8 mouse cellular contexts compared by ENCODE assay signal in genomic region chr14:34362726-34363445, GRCm38 (mm10). TPM values are rescaled to one million over a fixed set of nuclear protein-coding genes. Genes with fewer than 3 reads are reported as not detected.
DNase-seq lines count a peak whose midpoint lies in the region; ATAC-seq lines count a peak whose summit lies in the region.

No protein-coding gene starts in this region.

- no peaks in the 10 kb centered on the region for H3K36me3 ChIP-seq in hindbrain, embryonic 11.5 days (ENCODE audit: control insufficient read depth, insufficient read depth, low read length)
- H3K36me3 ChIP-seq in lung, embryonic 16.5 days (ENCODE audit: control insufficient read depth, insufficient read depth, low read length), result no peaks in the 10 kb centered on the region

- peak; percentile 89 for DNase-seq in NIH3T3 (ENCODE audit: low read depth)
- peak; percentile 76 for DNase-seq in cerebellum, adult 8-10 months
- peak; percentile 58 to 65 for DNase-seq in frontal cortex, postnatal 10 days (ENCODE audit: low spot score in 2 of 2)
- peak; percentile 69 for DNase-seq in hindbrain, embryonic 11.5 days (ENCODE audit: low spot score)
- DNase-seq in layer of hippocampus, postnatal 10 days (ENCODE audit: low spot score in 2 of 2), result peak; percentile 73 to 77
- peak; percentile 63 for DNase-seq in ovary, adult 18-20 months (ENCODE audit: low spot score)
- DNase-seq in urinary bladder, postnatal 25 days (ENCODE audit: low spot score), result peak; percentile 64

- no peak overlapping the region for H3K27ac ChIP-seq in hindbrain, embryonic 11.5 days (ENCODE audit: low read depth, low read length)
- H3K27ac ChIP-seq in lung, embryonic 16.5 days (ENCODE audit: low read length), result no peak overlapping the region

- no peaks in the 10 kb centered on the region for H3K4me1 ChIP-seq in hindbrain, embryonic 11.5 days (replicated peaks; ENCODE audit: control insufficient read depth, insufficient read depth, low read length)
- peaks cover 5% of the 10 kb centered on the region; the same call in 1 of the 2 replicates for H3K4me1 ChIP-seq in lung, embryonic 16.5 days (replicated peaks; ENCODE audit: control insufficient read depth, insufficient read depth, low read length)

- H3K9me3 ChIP-seq in hindbrain, embryonic 11.5 days (ENCODE audit: control insufficient read depth, low read length), result no peaks in the 10 kb centered on the region
- H3K9me3 ChIP-seq in lung, embryonic 16.5 days (ENCODE audit: control insufficient read depth, low read length), result no peaks in the 10 kb centered on the region

- H3K4me2 ChIP-seq in hindbrain, embryonic 11.5 days (replicated peaks; ENCODE audit: low read depth, low read length), result peak overlapping the region; percentile 44
- H3K4me2 ChIP-seq in lung, embryonic 16.5 days (ENCODE audit: low read depth, low read length), result peak overlapping the region; percentile 90

- peak overlapping the region; percentile 30 for H3K4me3 ChIP-seq in hindbrain, embryonic 11.5 days (ENCODE audit: low read depth, low read length)
- H3K4me3 ChIP-seq in lung, embryonic 16.5 days (ENCODE audit: low read length), result peak overlapping the region; percentile 53

- WGBS in hindbrain, embryonic 11.5 days, result 28% methylated on average over 18 of the region's 18 CpGs
- WGBS in lung, embryonic 16.5 days, result 29% methylated on average over 18 of the region's 18 CpGs

- ATAC-seq in hindbrain, embryonic 11.5 days (ENCODE audit: low FRiP score), result peak; percentile 49
- peak; percentile 59 for ATAC-seq in lung, embryonic 16.5 days (ENCODE audit: low read depth)

- no peak overlapping the region for H3K9ac ChIP-seq in hindbrain, embryonic 11.5 days (ENCODE audit: low read depth, low read length)
- peak overlapping the region; percentile 64 for H3K9ac ChIP-seq in lung, embryonic 16.5 days (ENCODE audit: low read length)

- no peaks in the 10 kb centered on the region; the same call in 1 of the 2 replicates for H3K27me3 ChIP-seq in hindbrain, embryonic 11.5 days (ENCODE audit: control insufficient read depth, insufficient read depth, low read length)
- H3K27me3 ChIP-seq in lung, embryonic 16.5 days (ENCODE audit: control insufficient read depth, insufficient read depth, low read depth, low read length), result no peaks in the 10 kb centered on the region; the same call in 1 of the 2 replicates

RNA-seq across cellular contexts. Expression of gene Fam25c, which starts 7.7 kb away (rescaled TPM):
- polyA plus RNA-seq in hindbrain, embryonic 11.5 days (2014; fragmentation: Nextera tagmentation; extraction: Ambion mirVana), result not detected in 2 replicates
- not detected for total RNA-seq in layer of hippocampus, postnatal 10 days (2021)
- 1.0 TPM in 1 of 2 replicates, not detected in the other for polyA plus RNA-seq in lung, embryonic 16.5 days (2015; fragmentation: Nextera tagmentation; extraction: Ambion mirVana)

RNA-seq across cellular contexts. Expression of gene Sncg, which starts 11.7 kb away (rescaled TPM):
- 123 and 152 TPM in 2 replicates for polyA plus RNA-seq in hindbrain, embryonic 11.5 days (2014; fragmentation: Nextera tagmentation; extraction: Ambion mirVana)
- 1 to 10 TPM; 1.6 to 1.8 TPM for total RNA-seq in layer of hippocampus, postnatal 10 days (2021)
- 6.8 and 8.0 TPM in 2 replicates for polyA plus RNA-seq in lung, embryonic 16.5 days (2015; fragmentation: Nextera tagmentation; extraction: Ambion mirVana)

RNA-seq across cellular contexts. Expression of gene Mmrn2, which starts 12.4 kb away (rescaled TPM):
- 4.4 and 4.7 TPM in 2 replicates for polyA plus RNA-seq in hindbrain, embryonic 11.5 days (2014; fragmentation: Nextera tagmentation; extraction: Ambion mirVana)
- 1 to 10 TPM; 4.0 to 4.5 TPM for total RNA-seq in layer of hippocampus, postnatal 10 days (2021)
- 14.8 and 15.6 TPM in 2 replicates for polyA plus RNA-seq in lung, embryonic 16.5 days (2015; fragmentation: Nextera tagmentation; extraction: Ambion mirVana)

RNA-seq across cellular contexts. Expression of gene Glud1, which starts 52.4 kb away (rescaled TPM):
- 86.0 and 95.1 TPM in 2 replicates for polyA plus RNA-seq in hindbrain, embryonic 11.5 days (2014; fragmentation: Nextera tagmentation; extraction: Ambion mirVana)
- 100 to 1,000 TPM; 408 to 469 TPM for total RNA-seq in layer of hippocampus, postnatal 10 days (2021)
- 53.7 and 56.7 TPM in 2 replicates for polyA plus RNA-seq in lung, embryonic 16.5 days (2015; fragmentation: Nextera tagmentation; extraction: Ambion mirVana)

RNA-seq across cellular contexts. Expression of gene Shld2, which starts 52.6 kb away (rescaled TPM):
- 7.1 and 8.5 TPM in 2 replicates for polyA plus RNA-seq in hindbrain, embryonic 11.5 days (2014; fragmentation: Nextera tagmentation; extraction: Ambion mirVana)
- 10 to 100 TPM in 1 of 2 experiments, 1 to 10 TPM in 1; 9.7 to 13.5 TPM for total RNA-seq in layer of hippocampus, postnatal 10 days (2021)
- polyA plus RNA-seq in lung, embryonic 16.5 days (2015; fragmentation: Nextera tagmentation; extraction: Ambion mirVana), result 9.9 and 10.1 TPM in 2 replicates

Comparison
In these comparisons a context has a peak if more than half of its experiments do, and no peak if none do; other contexts are left out.
1. RNA of gene Sncg, which starts 11.7 kb away (polyA plus RNA-seq): 123 to 152 TPM in hindbrain, embryonic 11.5 days; 6.8 to 8.0 TPM in lung, embryonic 16.5 days; every median in the first group is over 10 times any median in the second.
2. Peak in every context shown above with its lines, with median percentiles within 50 percentile points of each other: DNase-seq.